Mouse (Mus musculus): ENCODE results near the gene 9930021J03Rik.

GRCm38 (mm10) chr19:29810022-29810421, 4.2 kb upstream of the 9930021J03Rik start:
- no peak for TF ChIP-seq CTCF (IDR thresholded peaks at IDR 0.05; ENCODE audit: borderline replicate concordance, insufficient read depth, low read length)
- no peak for TF ChIP-seq POLR2A (IDR thresholded peaks at IDR 0.05; ENCODE audit: low read depth, low read length)
